Mouse (Mus musculus) CH12.LX (cell line): Measurements from ENCODE around the gene Carmil1.

Experiments used
- CTCF ChIP-seq, 2 experiments: IDR thresholded peaks in 1 of 2; conservative IDR thresholded peaks in 1 of 2; 2 replicates each; pipeline ENCODE4 v1.5.1; 2011 to 2012; ENCODE audit warnings: low read depth in 2 of 2, low read length in 2 of 2, improper control_type of control experiment in 1 of 2, inconsistent platforms in 1 of 2, mild to moderate bottlenecking in 1 of 2, moderate library complexity in 1 of 2
- MAX ChIP-seq: IDR thresholded peaks from 2 replicates; pipeline ENCODE4 v1.6.1; 2011; ENCODE audit warnings: low read length, improper control_type of control experiment
- ZC3H11A ChIP-seq: IDR thresholded peaks from 2 replicates; pipeline ENCODE4 v1.6.1; 2012; ENCODE audit warnings: low read depth, mild to moderate bottlenecking, inconsistent platforms, low read length, improper control_type of control experiment

- no peak for TF ChIP-seq ZC3H11A
- no peak for TF ChIP-seq MAX
- TF ChIP-seq CTCF (conservative IDR thresholded peaks at IDR 0.05 in 1 of 2, IDR thresholded peaks at IDR 0.05 in 1 of 2; ENCODE audit: low read depth in 2 of 2, low read length in 2 of 2), result no peak
Observed at GRCm38 (mm10) chr13:24132866-24133265, 147.7 kb downstream of the Carmil1 start.
